Mouse (Mus musculus) NIH3T3 (cell line): ENCODE data around the gene Dll4.

Experiments
- DNase-seq: peaks from one replicate; pipeline ENCODE4 v3.0.0-alpha.2; 2012; ENCODE audit warnings: low read depth

Dll4 gene

GRCm38 (mm10) chr2:119335535-119335934 lies 10.0 kb downstream of the Dll4 start:
- DNase-seq: no peak

- no peak for DNase-seq
Observed at GRCm38 (mm10) chr2:119336002-119336401, 10.4 kb downstream of the Dll4 start.

GRCm38 (mm10) chr2:119336470-119336869 lies 10.9 kb downstream of the Dll4 start:
- DNase-seq: no peak

GRCm38 (mm10) chr2:119337425-119338265 lies 12.1 kb downstream of the Dll4 start:
- DNase-seq: peak; percentile 90

GRCm38 (mm10) chr2:119344537-119345138 lies 19.1 kb downstream of the Dll4 start:
- no peak for DNase-seq

GRCm38 (mm10) chr2:119350555-119351486 lies 25.2 kb downstream of the Dll4 start, which contains the start of gene Chac1:
Gene Chac1 (plus strand): TSS chr2:119351229.
- peak; percentile 95 for DNase-seq

- no peak for DNase-seq
Observed at GRCm38 (mm10) chr2:119353707-119354106, 28.1 kb downstream of the Dll4 start.

- peak; percentile 25 for DNase-seq
Observed at GRCm38 (mm10) chr2:119355089-119355488, 29.5 kb downstream of the Dll4 start.

- peak; percentile 51 for DNase-seq
Observed at GRCm38 (mm10) chr2:119355651-119356050, 30.1 kb downstream of the Dll4 start.

GRCm38 (mm10) chr2:119356310-119356709 lies 30.7 kb downstream of the Dll4 start:
- DNase-seq: no peak

GRCm38 (mm10) chr2:119356805-119357204 lies 31.2 kb downstream of the Dll4 start:
- DNase-seq: no peak

- peak; percentile 54 for DNase-seq
Observed at GRCm38 (mm10) chr2:119358249-119358648, 32.7 kb downstream of the Dll4 start.

GRCm38 (mm10) chr2:119359721-119360291 lies 34.2 kb downstream of the Dll4 start:
- DNase-seq: no peak

- no peak for DNase-seq
Observed at GRCm38 (mm10) chr2:119364969-119365368, 39.4 kb downstream of the Dll4 start.

GRCm38 (mm10) chr2:119367346-119367745 lies 41.8 kb downstream of the Dll4 start:
- no peak for DNase-seq

GRCm38 (mm10) chr2:119370116-119370515 lies 44.5 kb downstream of the Dll4 start:
- peak; percentile 26 for DNase-seq

GRCm38 (mm10) chr2:119377286-119377685 lies 51.7 kb downstream of the Dll4 start:
- DNase-seq: no peak

GRCm38 (mm10) chr2:119377826-119378225 lies 52.2 kb downstream of the Dll4 start:
- no peak for DNase-seq

GRCm38 (mm10) chr2:119379455-119379854 lies 53.9 kb downstream of the Dll4 start:
- DNase-seq: no peak
